Mouse (Mus musculus) G1E (cell line): ENCODE measurements around the gene Nme1.

Experiments used
- CTCF ChIP-seq: IDR thresholded peaks from 2 replicates; pipeline ENCODE4 v1.5.1; 2012; ENCODE audit warnings: low read depth, low read length, inconsistent platforms, mixed read lengths
- GATA1 ChIP-seq: IDR thresholded peaks from 2 replicates; pipeline ENCODE4 v1.6.1; 2012; ENCODE audit warnings: borderline replicate concordance, low read length, inconsistent platforms, mixed read lengths
- TAL1 ChIP-seq: conservative IDR thresholded peaks from 2 replicates; pipeline ENCODE4 v1.6.1; 2012; ENCODE audit warnings: low read depth, low read length, inconsistent platforms, mixed read lengths

DNA sequence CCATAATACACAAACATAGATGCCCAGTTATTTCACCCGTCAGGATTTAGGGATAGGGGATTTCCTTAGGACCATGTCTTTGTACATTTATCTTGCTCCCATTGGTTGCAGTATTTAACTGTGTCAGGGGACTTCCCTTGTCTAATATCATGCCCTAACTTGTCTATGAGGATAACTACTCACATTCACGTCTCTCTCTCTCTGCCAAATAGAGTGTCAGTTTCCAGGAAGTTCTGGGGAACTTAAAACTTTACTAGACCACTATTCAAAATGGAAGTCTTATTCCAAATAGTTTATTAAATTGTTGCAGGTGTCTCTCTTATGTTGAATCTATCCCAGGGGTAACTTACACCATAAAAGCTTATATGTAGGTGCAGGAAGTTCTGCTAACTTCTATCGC, 56.7 kb downstream of the Nme1 start:
- no peak for TF ChIP-seq CTCF
- TF ChIP-seq TAL1, result no peak
- no peak for TF ChIP-seq GATA1
